Mouse (Mus musculus): ENCODE results near the gene Hc.

DNA sequence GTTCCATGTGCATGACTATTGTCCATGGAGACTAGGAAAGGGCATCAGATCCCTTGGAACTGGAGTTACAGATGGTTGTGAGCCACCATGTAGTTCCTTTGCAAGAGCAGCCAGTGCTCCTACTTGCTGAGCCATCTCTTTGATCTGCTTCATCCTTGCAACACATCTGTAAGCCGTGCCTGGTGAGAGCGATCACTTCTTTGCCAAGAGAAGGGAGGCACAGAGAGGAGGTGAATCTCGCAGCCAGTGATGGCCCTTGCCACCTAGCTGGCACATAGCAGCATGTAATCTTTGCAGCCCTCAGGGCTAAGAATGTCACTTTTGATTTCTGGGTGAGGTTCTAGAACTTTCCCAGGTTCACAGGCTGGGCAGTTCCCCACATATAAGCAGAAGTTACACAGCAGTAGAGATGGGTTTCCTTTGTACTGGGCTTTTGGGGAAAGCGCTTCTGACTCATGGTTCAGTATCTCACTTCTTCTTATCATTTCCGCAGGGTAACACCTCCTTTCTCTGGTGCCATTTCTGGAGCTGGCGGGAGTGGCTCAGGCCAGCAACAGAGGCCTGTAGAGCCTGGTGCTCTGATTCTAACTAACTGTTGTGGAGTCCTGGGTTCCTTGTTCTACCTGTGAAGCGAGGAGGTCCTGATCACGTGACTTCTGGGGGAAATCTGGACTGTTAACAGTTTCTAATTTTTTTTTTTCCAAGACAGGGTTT lies 84.1 kb downstream of the Hc start:
- no peak for TF ChIP-seq POLR2A (IDR thresholded peaks at IDR 0.05; ENCODE audit: low read depth, low read length)
- no peak for TF ChIP-seq CTCF (IDR thresholded peaks at IDR 0.05; ENCODE audit: borderline replicate concordance, insufficient read depth, low read length)

Measured in embryonic fibroblast, embryonic 13.5 days (primary cell).